Mouse (Mus musculus) kidney, adult 2 months (tissue): Measurements from ENCODE around the gene Spocd1.

Source experiments
- CTCF ChIP-seq: fragments of 200-500 bp; conservative IDR thresholded peaks from 2 replicates; pipeline ENCODE4 v1.5.1; 2011; ENCODE audit warnings: low read depth, mild to moderate bottlenecking, control low read depth, low read length, moderate library complexity, mixed read lengths; ENCODE audit not compliant: insufficient read depth, insufficient read length
- POLR2A ChIP-seq: fragments of 200-500 bp; IDR thresholded peaks from one replicate; pipeline ENCODE4 v1.6.1; 2011; ENCODE audit warnings: low read depth, low read length, control low read depth

DNA sequence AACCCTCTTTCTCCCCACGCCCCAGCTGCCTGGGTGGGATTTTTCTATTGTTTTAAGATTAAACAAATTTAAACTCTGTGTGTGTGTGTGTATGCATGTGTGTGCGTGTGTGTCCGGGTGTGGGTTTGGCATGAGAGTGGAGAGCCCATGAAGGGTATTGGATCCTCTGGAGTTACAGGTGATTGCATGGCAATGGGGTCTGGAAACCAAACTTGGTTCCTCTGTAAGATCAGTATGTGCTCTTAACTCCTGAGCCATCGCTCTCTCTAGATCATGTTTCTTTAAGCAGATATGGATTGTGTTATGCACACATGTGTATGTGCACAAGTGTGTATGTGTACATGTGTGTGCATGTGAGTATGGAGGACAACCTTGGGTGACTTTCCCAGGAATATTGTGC is 14.4 kb upstream of the Spocd1 start:
- TF ChIP-seq POLR2A (no peak), CTCF (no peak)
